Mouse (Mus musculus) midbrain, postnatal 0 days (tissue): Measurements from ENCODE around the gene Hivep3. TPM values are rescaled to one million over a fixed set of nuclear protein-coding genes. Genes with fewer than 3 reads are reported as not detected.

ENCODE experiments used
- ATAC-seq: fragments of 200-750 bp; cut with Nextera tagmentation; 2 replicates; pipeline ENCODE4 v1.8.0; 2017; ENCODE audit warnings: moderate number of reproducible peaks, mild to moderate bottlenecking, moderate TSS enrichment, moderate library complexity; ENCODE audit not compliant: low FRiP score
- DNase-seq: peaks from one replicate; pipeline ENCODE4 v3.0.0-alpha.2; 2015; ENCODE audit warnings: low spot score
- H3K27ac ChIP-seq: fragments of 300-500 bp; sonication (generic); 2 replicates; pipeline ENCODE4 v1.5.1; 2014; ENCODE audit warnings: low read depth, mild to moderate bottlenecking, low read length, mixed read lengths
- H3K27me3 ChIP-seq: fragments of 300-500 bp; sonication (generic); 2 replicates; pipeline ENCODE4 v1.6.1; 2014; ENCODE audit warnings: low read length, control low read depth, mixed read lengths; ENCODE audit not compliant: insufficient read depth
- H3K36me3 ChIP-seq: fragments of 300-500 bp; sonication (generic); 2 replicates; pipeline ENCODE4 v1.6.1; 2014; ENCODE audit warnings: low read length, control low read depth, mixed read lengths; ENCODE audit not compliant: insufficient read depth
- H3K4me1 ChIP-seq: fragments of 300-500 bp; sonication (generic); 2 replicates; pipeline ENCODE4 v1.6.1; 2014; ENCODE audit warnings: mild to moderate bottlenecking, control low read depth, antibody characterized with exemption, low read length, mixed read lengths; ENCODE audit not compliant: insufficient read depth
- H3K4me2 ChIP-seq: fragments of 300-500 bp; sonication (generic); 2 replicates; pipeline ENCODE4 v1.6.1; 2014; ENCODE audit warnings: low read depth, mild to moderate bottlenecking, low read length, mixed read lengths; ENCODE audit not compliant: poor library complexity, severe bottlenecking
- H3K4me3 ChIP-seq: fragments of 300-500 bp; sonication (generic); 2 replicates; pipeline ENCODE4 v1.5.1; 2014; ENCODE audit warnings: low read depth, mild to moderate bottlenecking, low read length, moderate library complexity
- H3K9ac ChIP-seq: fragments of 300-500 bp; sonication (generic); replicated peaks from 2 replicates; pipeline ENCODE4 v1.6.1; 2014; ENCODE audit warnings: mild to moderate bottlenecking, low read length, moderate library complexity, mixed read lengths; ENCODE audit not compliant: poor library complexity, severe bottlenecking
- H3K9me3 ChIP-seq: fragments of 300-500 bp; sonication (generic); 2 replicates; pipeline ENCODE4 v1.6.1; 2016; ENCODE audit warnings: low read length, control low read depth
- CTCF ChIP-seq: IDR thresholded peaks from 2 replicates; pipeline ENCODE4 v1.5.1; 2016; ENCODE audit warnings: antibody characterized with exemption, mild to moderate bottlenecking
- WGBS: fragments of 180-500 bp; shearing (Covaris S2); extraction: QIAGEN DNeasy Blood & Tissue Kit; methylation state at CpG from one replicate; pipeline ENCODE4 v1.1.7; 2014; 5-methylcytosine and 5-hydroxymethylcytosine counted together
- polyA plus RNA-seq: library from polyadenylated mRNA; unstranded; fragments of >200 nt; fragmentation: Nextera tagmentation; extraction: Ambion mirVana; gene quantifications from 2 replicates; pipeline ENCODE4 v1.2.1, GENCODE M21; 2015
- total RNA-seq: library from RNA; depleted of rRNA; stranded (reverse); fragments of >200 nt; gene quantifications from 2 replicates; pipeline ENCODE4 v1.2.3, GENCODE M21; 2014

The Hivep3 gene
- total and polyA plus RNA-seq, 2 experiments from 2014 or later, result 16.5 to 18.3 TPM

DNA sequence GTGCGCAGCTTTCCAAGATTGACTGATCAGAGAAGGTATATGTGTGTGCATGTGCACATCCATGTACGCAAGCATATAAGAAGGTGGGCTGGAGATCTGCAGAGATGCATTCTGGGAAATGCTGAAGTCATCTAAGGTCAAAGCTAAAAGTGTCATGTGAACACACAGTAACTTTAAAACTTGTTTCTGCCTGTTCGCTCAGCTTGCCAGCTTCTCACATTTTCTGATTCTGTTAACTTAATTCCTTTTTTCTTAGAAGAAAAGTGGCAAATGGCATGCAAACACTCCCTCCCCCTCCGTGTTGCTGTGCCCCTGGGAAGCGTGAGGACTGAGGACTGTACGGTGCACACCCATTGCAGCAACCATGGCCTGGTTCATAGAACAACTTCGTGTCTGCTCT is 308.9 kb downstream of the Hivep3 start:
- ATAC-seq, result no peak
- H3K9me3 ChIP-seq, result no peaks in the 10 kb centered on the region
- H3K27ac ChIP-seq, result no peak overlapping the region
- no peak overlapping the region for H3K9ac ChIP-seq
- H3K27me3 ChIP-seq, result no peaks in the 10 kb centered on the region
- H3K4me1 ChIP-seq, result no peaks in the 10 kb centered on the region
- no peaks in the 10 kb centered on the region for H3K36me3 ChIP-seq
- H3K4me3 ChIP-seq, result no peak overlapping the region
- H3K4me2 ChIP-seq, result no peak overlapping the region
- WGBS, result 85% methylated on average over 7 of the region's 7 CpGs
- TF ChIP-seq CTCF, result no peak
- DNase-seq, result no peak

DNA sequence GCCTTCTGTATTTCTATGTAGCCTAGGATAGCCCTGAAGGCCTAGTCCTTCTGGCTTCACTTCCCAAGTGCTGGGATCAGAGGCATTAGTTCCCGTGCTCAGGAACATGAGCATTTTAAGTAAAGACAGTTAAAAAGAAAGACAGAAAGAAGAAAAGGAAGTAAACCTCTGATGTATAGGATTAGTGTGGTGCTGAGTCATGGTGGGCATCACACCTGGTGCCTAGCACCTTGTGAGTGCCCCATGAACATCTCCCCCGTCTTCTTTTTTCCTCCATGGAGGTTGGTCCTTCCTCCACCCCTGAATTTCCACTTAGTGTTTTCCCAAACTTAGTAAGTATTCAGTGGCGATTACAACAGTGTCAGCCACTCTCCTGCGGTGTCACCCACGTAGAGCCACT is 311.0 kb downstream of the Hivep3 start:
- ATAC-seq (no peak), DNase-seq (no peak)
- no peak overlapping the region for H3K9ac ChIP-seq
- H3K36me3 ChIP-seq, result no peaks in the 10 kb centered on the region
- H3K9me3 ChIP-seq, result no peaks in the 10 kb centered on the region
- H3K4me1 ChIP-seq, result no peaks in the 10 kb centered on the region
- 77% methylated on average over 5 of the region's 5 CpGs for WGBS
- H3K27me3 ChIP-seq, result no peaks in the 10 kb centered on the region
- no peak for TF ChIP-seq CTCF
- no peak overlapping the region for H3K4me2 ChIP-seq
- H3K4me3 ChIP-seq, result no peak overlapping the region
- 0 out of 2 replicates have a peak overlapping the region, but pooled peaks have one; percentile 26 for H3K27ac ChIP-seq

DNA sequence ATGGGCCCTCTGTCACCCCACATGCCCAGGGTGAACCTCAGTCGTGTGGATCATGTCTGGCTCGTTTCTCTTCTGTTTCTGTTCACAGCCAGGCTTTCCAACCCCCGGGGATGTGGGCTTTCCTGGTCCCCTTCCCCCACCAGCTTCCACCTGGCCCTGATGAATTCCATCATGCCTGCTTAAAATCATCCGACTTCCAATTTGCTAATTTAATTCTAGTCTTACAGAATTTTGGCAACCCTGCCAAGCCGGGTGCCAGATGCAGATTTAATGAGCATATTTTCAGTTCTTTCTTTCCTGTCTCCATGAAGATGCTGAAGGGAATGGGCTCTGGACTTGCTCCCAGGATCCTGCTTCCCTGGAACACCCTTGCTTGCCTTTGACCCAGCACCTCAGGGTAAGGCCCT is 311.6 kb downstream of the Hivep3 start:
- no peaks in the 10 kb centered on the region for H3K9me3 ChIP-seq
- no peak for TF ChIP-seq CTCF
- ATAC-seq (no peak), DNase-seq (peak; percentile 14)
- H3K4me1 ChIP-seq, result no peaks in the 10 kb centered on the region
- H3K4me3 ChIP-seq, result no peak overlapping the region
- H3K27ac ChIP-seq, result peak overlapping the region; percentile 26; the same call in 1 of the 2 replicates
- H3K36me3 ChIP-seq, result no peaks in the 10 kb centered on the region
- no peaks in the 10 kb centered on the region for H3K27me3 ChIP-seq
- WGBS, result 43% methylated on average over 5 of the region's 5 CpGs
- H3K9ac ChIP-seq, result no peak overlapping the region
- no peak overlapping the region for H3K4me2 ChIP-seq

DNA sequence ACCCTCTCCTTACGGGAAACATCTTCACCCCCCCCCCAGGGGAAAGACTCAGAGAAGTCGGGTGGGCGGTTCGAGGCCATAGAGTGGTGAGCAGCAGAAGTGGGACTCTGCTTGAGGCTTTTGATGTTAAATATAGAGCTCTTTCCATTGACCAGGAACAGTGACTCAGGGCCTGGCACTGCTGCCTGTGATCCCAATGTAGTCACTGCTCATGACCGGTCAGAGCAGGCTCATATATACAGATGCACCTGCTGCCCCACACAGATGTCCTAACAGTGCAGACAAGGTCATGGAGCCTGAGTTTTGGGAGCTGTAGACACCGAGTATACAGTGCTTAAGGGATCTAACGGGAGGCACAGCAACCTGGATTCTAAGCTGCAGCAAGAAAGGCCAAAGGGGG is 312.3 kb downstream of the Hivep3 start:
- no peaks in the 10 kb centered on the region for H3K9me3 ChIP-seq
- no peaks in the 10 kb centered on the region for H3K4me1 ChIP-seq
- ATAC-seq (no peak), DNase-seq (no peak)
- H3K4me2 ChIP-seq, result no peak overlapping the region
- no peaks in the 10 kb centered on the region for H3K36me3 ChIP-seq
- no peak overlapping the region for H3K27ac ChIP-seq
- no peak for TF ChIP-seq CTCF
- WGBS, result 87% methylated on average over 7 of the region's 7 CpGs
- no peak overlapping the region for H3K4me3 ChIP-seq
- H3K27me3 ChIP-seq, result no peaks in the 10 kb centered on the region
- H3K9ac ChIP-seq, result no peak overlapping the region

DNA sequence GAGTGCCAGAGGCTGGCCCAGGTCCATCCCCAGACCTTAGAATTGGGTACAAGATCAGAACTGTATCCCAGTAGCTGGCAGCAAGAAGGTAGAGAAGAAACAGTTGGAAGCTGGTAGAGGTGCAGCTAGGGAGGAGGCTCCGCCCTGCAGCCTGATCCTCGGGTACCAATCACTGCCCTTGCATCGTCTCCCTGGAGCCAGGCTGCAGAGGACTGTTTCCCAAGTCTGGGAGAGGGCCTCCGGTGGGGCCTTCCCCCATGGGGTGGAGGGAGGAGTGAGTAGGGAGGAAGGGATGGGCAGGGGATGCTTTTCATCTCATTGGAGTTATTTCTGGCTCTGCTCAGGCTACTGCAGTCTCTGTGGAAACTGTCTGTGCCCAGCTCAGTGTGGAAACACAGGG is 313.5 kb downstream of the Hivep3 start:
- Histone ChIP-seq H3K4me1 (no peaks in the 10 kb centered on the region), H3K27me3 (no peaks in the 10 kb centered on the region), H3K9ac (no peak overlapping the region), H3K4me2 (no peak overlapping the region), H3K36me3 (no peaks in the 10 kb centered on the region), H3K9me3 (no peaks in the 10 kb centered on the region), H3K27ac (no peak overlapping the region), H3K4me3 (no peak overlapping the region)
- 25% methylated on average over 4 of the region's 4 CpGs for WGBS
- ATAC-seq (no peak), DNase-seq (no peak)
- no peak for TF ChIP-seq CTCF

DNA sequence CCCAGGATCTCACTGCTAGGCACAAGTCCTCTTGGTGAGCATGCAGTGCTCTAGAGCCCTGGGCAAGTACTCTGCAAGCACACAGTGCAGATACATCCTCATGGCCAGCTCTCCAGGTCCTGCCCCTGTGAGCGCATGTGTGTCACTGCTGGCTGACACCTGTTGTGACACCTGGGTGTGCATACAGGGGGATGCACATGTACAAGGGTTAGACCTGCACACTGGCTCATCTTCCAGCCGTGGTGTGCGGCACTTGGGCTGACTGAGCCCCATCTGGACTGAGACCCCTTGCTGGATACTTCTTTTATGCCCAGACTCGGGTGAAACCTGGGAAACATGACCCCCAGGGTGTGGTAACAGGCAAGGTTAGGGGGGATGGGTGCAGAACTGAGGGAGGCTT is 314.7 kb downstream of the Hivep3 start:
- WGBS, result 79% methylated on average over 4 of the region's 4 CpGs
- no peaks in the 10 kb centered on the region for H3K4me1 ChIP-seq
- H3K9ac ChIP-seq, result no peak overlapping the region
- ATAC-seq (no peak), DNase-seq (no peak)
- no peak overlapping the region for H3K4me2 ChIP-seq
- H3K27me3 ChIP-seq, result no peaks in the 10 kb centered on the region
- no peak overlapping the region for H3K4me3 ChIP-seq
- H3K27ac ChIP-seq, result no peak overlapping the region
- H3K36me3 ChIP-seq, result no peaks in the 10 kb centered on the region
- no peak for TF ChIP-seq CTCF
- H3K9me3 ChIP-seq, result no peaks in the 10 kb centered on the region
